Mouse (Mus musculus) cerebellum, adult 8-10 months (tissue): ENCODE results near the gene Repin1.

ENCODE experiments used
- DNase-seq: peaks from one replicate; pipeline ENCODE4 v3.0.0; 2022

Repin1 gene

GRCm38 (mm10) chr6:48627511-48627924, 33.8 kb downstream of the Repin1 start:
- peak; percentile 43 for DNase-seq

- no peak for DNase-seq
These were observed 34.7 kb downstream of the Repin1 start for GRCm38 (mm10) chr6:48628377-48628776.

- DNase-seq = peak; percentile 58
These were observed 35.4 kb downstream of the Repin1 start for GRCm38 (mm10) chr6:48628808-48629660.

- DNase-seq = no peak
These were observed 36.0 kb downstream of the Repin1 start for GRCm38 (mm10) chr6:48629661-48630034.

GRCm38 (mm10) chr6:48630831-48631230, 37.1 kb downstream of the Repin1 start:
- DNase-seq = no peak

GRCm38 (mm10) chr6:48635105-48635504, 41.4 kb downstream of the Repin1 start:
- no peak for DNase-seq

- DNase-seq = no peak
These were observed 42.8 kb downstream of the Repin1 start for GRCm38 (mm10) chr6:48636515-48636914.

- DNase-seq = no peak
These were observed 44.3 kb downstream of the Repin1 start for GRCm38 (mm10) chr6:48637811-48638500.

- DNase-seq = no peak
These were observed 44.9 kb downstream of the Repin1 start for GRCm38 (mm10) chr6:48638553-48638952.

GRCm38 (mm10) chr6:48641391-48641790, 47.7 kb downstream of the Repin1 start:
- DNase-seq = no peak

GRCm38 (mm10) chr6:48642764-48643292, 49.1 kb downstream of the Repin1 start:
- DNase-seq = peak; percentile 50

- peak; percentile 55 for DNase-seq
These were observed 52.1 kb downstream of the Repin1 start for GRCm38 (mm10) chr6:48645660-48646308.

GRCm38 (mm10) chr6:48646309-48646690, 52.6 kb downstream of the Repin1 start:
- no peak for DNase-seq

- no peak for DNase-seq
These were observed 53.3 kb downstream of the Repin1 start, which contains the start of gene Gimap8 for GRCm38 (mm10) chr6:48646995-48647394. TSS of gene Gimap8 (plus strand) at chr6:48647234.

GRCm38 (mm10) chr6:48647611-48648010, 53.9 kb downstream of the Repin1 start:
- DNase-seq = no peak
